Mouse (Mus musculus): ENCODE measurements around the gene Abca9.

Gene Abca9

GRCm38 (mm10) chr11:110167459-110168251, at the start of gene Abca9:
TSS of gene Abca9 (minus strand) at chr11:110168196.
- DNase-seq: peak; percentile 43

- DNase-seq: no peak
These were observed 49.1 kb upstream of the Abca9 start for GRCm38 (mm10) chr11:110217118-110217517.

- no peak for DNase-seq
These were observed 35.9 kb upstream of the Abca9 start for GRCm38 (mm10) chr11:110203930-110204329.

GRCm38 (mm10) chr11:110198882-110199281, 30.9 kb upstream of the Abca9 start:
- no peak for DNase-seq

GRCm38 (mm10) chr11:110196561-110197306, 28.7 kb upstream of the Abca9 start:
- DNase-seq: no peak

GRCm38 (mm10) chr11:110195310-110195709, 27.3 kb upstream of the Abca9 start:
- DNase-seq: no peak

- DNase-seq: no peak
These were observed 3.2 kb upstream of the Abca9 start for GRCm38 (mm10) chr11:110171212-110171611.

GRCm38 (mm10) chr11:110165822-110166221, 2.2 kb downstream of the Abca9 start:
- DNase-seq: no peak

GRCm38 (mm10) chr11:110165409-110165808, 2.6 kb downstream of the Abca9 start:
- no peak for DNase-seq

GRCm38 (mm10) chr11:110157059-110157458, 10.9 kb downstream of the Abca9 start:
- DNase-seq: no peak

- DNase-seq: no peak
These were observed 12.0 kb downstream of the Abca9 start for GRCm38 (mm10) chr11:110155985-110156384.

GRCm38 (mm10) chr11:110147640-110148039, 20.4 kb downstream of the Abca9 start:
- no peak for DNase-seq

- DNase-seq: peak; percentile 37
These were observed 22.6 kb downstream of the Abca9 start for GRCm38 (mm10) chr11:110145421-110145820.

- no peak for DNase-seq
These were observed 37.2 kb downstream of the Abca9 start for GRCm38 (mm10) chr11:110130760-110131159.

GRCm38 (mm10) chr11:110111137-110111536, 56.9 kb downstream of the Abca9 start:
- DNase-seq: peak; percentile 12

GRCm38 (mm10) chr11:110101437-110101836, 66.6 kb downstream of the Abca9 start:
- no peak for DNase-seq

- no peak for DNase-seq
These were observed 69.1 kb downstream of the Abca9 start for GRCm38 (mm10) chr11:110098901-110099300.

GRCm38 (mm10) chr11:110097465-110097864, 70.5 kb downstream of the Abca9 start:
- no peak for DNase-seq

GRCm38 (mm10) chr11:110095858-110096257, 72.1 kb downstream of the Abca9 start, which contains the start of gene Abca8a:
TSS of gene Abca8a (minus strand) at chr11:110095978.
- no peak for DNase-seq

GRCm38 (mm10) chr11:110094846-110095380, 73.1 kb downstream of the Abca9 start:
- DNase-seq: no peak

GRCm38 (mm10) chr11:110094236-110094635, 73.8 kb downstream of the Abca9 start:
- no peak for DNase-seq

GRCm38 (mm10) chr11:110091328-110091727, 76.7 kb downstream of the Abca9 start:
- DNase-seq: no peak

GRCm38 (mm10) chr11:110072158-110072557, 95.8 kb downstream of the Abca9 start:
- no peak for DNase-seq

- no peak for DNase-seq
These were observed 107.0 kb downstream of the Abca9 start for GRCm38 (mm10) chr11:110061032-110061431.
